Mouse (Mus musculus) heart, adult 9 months (tissue): ENCODE measurements around the gene D630003M21Rik.

Source experiments
- DNase-seq, 2 experiments: peaks; one replicate each; pipeline ENCODE4 v3.0.0; 2022; ENCODE audit warnings: low spot score in 2 of 2

The D630003M21Rik gene

GRCm38 (mm10) chr2:158141690-158142440 is 87.2 kb downstream of the D630003M21Rik start:
- peak; percentile 80 to 84 for DNase-seq

- peak in 1 of 2 experiments; percentile 59 for DNase-seq
Observed at GRCm38 (mm10) chr2:158141271-158141670, 87.8 kb downstream of the D630003M21Rik start.

- DNase-seq = no peak
Observed at GRCm38 (mm10) chr2:158140664-158141063, 88.4 kb downstream of the D630003M21Rik start.

- DNase-seq = peak; percentile 89
Observed at GRCm38 (mm10) chr2:158139628-158140027, 89.4 kb downstream of the D630003M21Rik start.

GRCm38 (mm10) chr2:158138778-158139177 is 90.2 kb downstream of the D630003M21Rik start:
- DNase-seq = no peak

GRCm38 (mm10) chr2:158137771-158138170 is 91.3 kb downstream of the D630003M21Rik start:
- no peak for DNase-seq

- DNase-seq = peak; percentile 68 to 79
Observed at GRCm38 (mm10) chr2:158136205-158136604, 92.8 kb downstream of the D630003M21Rik start.

- DNase-seq = no peak
Observed at GRCm38 (mm10) chr2:158133050-158133449, 96.0 kb downstream of the D630003M21Rik start.
